Mouse (Mus musculus) monocyte, adult 5-6 weeks (primary cell): ENCODE data around the gene Pelp1. TPM values are rescaled to one million over a fixed set of nuclear protein-coding genes. Genes with fewer than 3 reads are reported as not detected.
A peak's percentile ranks its signal among the peaks of the same experiment; 100 is the strongest.
"Not testable (repeated sequence)": the region's sequence is repeated elsewhere in the genome, so short reads cannot be mapped to it uniquely, and the experiment has no call there.

Source experiments
- ATAC-seq: fragments of 153-309, 156-312 bp; replicated peaks from 2 replicates; pipeline ENCODE4 v1.8.0; 2017; ENCODE audit warnings: mild to moderate bottlenecking; ENCODE audit not compliant: low TSS enrichment, insufficient number of reproducible peaks, severe bottlenecking, poor library complexity, low FRiP score
- total RNA-seq: library from RNA; stranded (forward); fragments of 200-1000, 200-491, 200-594 nt; gene quantifications from 3 replicates; pipeline ENCODE4 v1.2.3, GENCODE M21; 2017

The Pelp1 gene
- total RNA-seq, 1 experiment from 2014 or later: 1.6 TPM

DNA sequence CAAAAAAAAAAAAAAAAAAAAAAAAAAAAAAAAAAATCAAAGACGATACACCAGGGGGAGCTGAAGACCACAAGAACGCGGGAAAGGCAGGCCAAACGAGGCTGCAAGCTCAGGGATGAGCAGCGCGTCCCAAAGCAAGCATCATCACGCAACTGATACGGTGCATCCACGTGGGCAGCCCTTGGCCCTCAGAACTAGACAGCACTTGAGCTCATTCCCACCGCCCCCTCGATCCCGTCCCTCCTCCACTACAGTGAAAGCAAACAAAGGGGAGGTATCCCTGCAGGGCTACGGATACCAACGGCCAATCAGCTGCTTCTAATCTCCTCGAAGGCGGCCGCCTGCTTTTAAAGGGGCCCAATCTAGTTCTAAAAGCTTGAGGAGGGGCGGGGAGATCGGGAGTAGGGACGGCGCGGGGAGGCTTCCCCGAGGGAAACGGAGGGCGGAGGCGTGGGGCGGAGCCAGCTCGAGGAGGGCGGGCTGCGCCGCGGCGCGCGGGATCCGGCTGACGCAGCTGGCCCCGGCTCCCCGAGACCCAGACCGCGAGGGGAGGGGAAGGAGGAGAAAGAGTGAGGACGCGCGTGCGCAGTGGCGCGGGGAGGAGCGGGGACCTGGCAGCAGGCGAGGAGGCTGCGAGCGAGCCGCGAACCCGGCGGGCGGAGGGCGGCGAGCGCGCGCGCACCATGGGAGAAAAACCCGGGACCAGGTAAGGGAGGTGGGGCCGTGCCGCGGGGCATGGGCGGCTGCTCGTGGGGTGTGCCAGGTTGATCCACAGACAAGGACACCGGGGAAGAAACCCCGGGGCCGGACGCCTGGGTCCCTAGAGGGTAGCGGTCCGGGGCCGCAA lies 22.4 kb upstream of the Pelp1 start, which contains the start of gene Arrb2:
Gene Arrb2, plus strand, starts transcription at position 588 of the 847 bp plus-strand sequence.
- ATAC-seq: peak; percentile 83

DNA sequence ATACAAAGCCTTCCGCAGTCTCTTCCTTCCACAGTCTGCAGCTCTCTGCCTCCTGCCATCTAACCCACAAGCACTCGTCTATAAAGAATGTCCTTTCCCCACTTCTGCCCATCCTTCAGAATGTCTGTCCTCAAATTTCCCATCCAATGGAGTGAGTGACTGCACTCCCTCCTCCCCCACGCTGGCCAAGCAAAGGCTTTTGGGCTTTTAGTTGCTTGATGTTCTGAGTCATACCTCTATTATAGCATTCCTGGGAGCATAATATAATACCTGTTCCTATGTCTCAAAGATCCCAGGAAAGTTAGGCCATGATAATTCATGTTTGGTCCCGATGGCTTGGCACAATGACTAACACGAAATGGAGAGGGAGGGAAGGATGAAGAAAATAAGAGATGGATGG lies 21.7 kb upstream of the Pelp1 start:
- no peak for ATAC-seq

DNA sequence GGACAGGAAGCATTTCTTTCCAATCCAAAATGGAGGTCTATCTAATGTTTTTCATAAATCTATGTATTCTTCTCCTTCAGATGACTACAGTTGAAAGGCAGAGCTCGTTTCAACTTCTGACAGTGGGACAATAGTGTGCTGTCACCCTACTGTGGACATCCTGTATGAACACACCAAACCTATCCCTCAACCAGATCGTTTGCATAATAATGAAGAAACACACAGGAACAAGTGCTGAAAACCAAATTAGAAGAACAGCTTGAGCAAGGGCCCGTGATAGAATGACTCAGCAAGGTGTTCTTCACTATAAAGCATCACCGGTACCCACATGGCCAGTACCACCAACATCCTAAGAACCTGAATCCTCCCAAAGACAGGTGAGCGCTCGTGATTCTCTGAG lies 16.8 kb upstream of the Pelp1 start:
- 0 out of 2 replicates have a peak, but pooled peaks have one; percentile 27 for ATAC-seq

GRCm38 (mm10) chr11:70419486-70419885 lies 9.7 kb upstream of the Pelp1 start:
- no peak for ATAC-seq

DNA sequence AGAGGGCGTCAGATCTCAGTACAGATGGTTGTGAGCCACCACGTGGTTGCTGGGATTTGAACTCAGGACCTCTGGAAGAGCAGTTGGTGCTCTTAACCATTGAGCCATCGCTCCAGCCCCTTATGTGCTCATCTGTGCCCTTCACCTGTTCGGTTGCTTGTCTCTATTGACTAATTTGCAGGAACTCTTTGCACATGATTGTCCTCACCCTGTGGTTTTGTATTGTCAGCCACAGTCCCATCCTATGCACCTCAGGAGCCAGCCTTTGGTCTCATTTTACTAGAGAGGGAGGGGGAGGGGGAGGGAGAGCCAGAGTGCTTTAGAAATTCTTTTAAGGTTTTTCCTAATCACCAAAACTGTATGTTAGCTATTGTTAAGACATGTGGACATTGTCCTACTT lies 8.4 kb upstream of the Pelp1 start:
- no peak for ATAC-seq

GRCm38 (mm10) chr11:70413961-70414360 lies 4.1 kb upstream of the Pelp1 start:
- ATAC-seq: peak; percentile 59

DNA sequence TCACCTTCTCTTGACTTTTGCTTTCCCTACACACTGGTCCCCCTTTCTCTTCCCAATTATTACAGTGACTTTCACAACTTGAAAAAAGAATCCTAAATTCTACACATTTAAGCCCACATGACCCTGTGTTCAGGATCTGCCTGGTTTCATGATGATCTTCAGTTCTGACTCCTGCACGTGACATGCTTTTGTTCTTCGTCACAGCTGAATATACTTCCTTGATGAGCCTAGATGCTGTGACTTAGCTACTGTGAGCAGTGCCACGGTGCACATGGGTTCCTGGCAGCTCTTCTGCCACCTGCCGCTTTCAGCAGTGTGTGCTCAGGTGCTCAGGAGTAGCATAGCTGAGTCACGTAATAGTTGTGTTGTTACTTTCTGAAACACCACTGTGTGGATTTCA lies 2.8 kb upstream of the Pelp1 start:
- ATAC-seq: no peak

DNA sequence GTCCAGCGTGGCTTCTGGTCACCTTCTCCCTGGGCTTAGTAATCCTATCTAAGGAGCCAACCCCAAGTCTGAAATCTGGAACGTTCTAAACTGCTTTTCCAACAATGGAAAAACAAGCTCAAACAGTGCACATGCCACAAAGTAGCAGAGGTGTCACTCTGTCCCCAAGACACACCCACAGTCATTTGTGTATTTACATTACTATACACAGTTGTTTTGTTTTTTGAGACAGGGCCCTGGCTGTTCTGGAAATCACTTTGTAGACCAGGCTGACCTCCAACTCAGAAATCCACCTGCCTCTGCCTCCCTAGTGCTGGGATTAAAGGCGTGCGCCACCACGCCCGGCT lies 439 bp upstream of the Pelp1 start:
- no peak for ATAC-seq

GRCm38 (mm10) chr11:70403598-70403997 lies 6.2 kb downstream of the Pelp1 start:
- ATAC-seq: no peak

GRCm38 (mm10) chr11:70389421-70389820 lies 20.4 kb downstream of the Pelp1 start:
- no peak for ATAC-seq

DNA sequence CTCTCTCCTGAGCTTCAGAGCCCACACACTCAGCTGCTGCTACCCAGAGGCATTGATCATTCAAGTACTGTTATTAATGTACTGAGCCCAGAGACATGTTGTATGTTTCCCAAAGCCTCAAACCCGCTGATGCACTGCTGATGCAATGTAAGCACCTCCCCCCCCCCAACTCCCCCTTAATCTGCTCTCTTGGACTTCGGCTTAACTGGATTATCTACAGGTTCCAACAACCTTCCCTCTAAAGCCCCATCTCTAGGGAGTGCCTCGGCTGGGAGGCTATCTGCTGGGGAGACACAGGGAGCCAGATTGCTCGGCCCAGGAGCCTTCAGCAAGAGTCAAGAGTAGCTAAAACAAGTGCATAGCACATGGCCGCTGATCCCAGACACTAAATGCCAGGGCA lies 22.4 kb downstream of the Pelp1 start:
- ATAC-seq: no peak

DNA sequence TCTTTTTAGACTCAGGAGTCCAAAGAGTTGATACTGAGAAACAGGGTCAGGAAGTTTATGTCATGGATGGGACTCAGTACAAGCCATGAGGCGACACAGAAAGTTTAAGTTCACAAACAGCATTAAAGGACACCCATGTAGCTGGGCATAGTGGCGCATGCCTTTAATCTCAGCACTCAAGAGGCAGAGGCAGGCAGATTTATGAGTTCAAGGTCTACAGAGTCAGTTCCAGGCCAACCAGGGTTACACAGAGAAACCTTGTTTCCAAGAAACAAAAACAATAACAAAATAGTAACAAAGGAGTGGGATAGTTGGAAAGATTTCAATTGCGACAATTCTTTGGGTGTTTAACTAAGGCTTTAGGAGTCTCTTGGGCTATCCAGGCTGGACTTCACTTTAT lies 25.7 kb downstream of the Pelp1 start:
- ATAC-seq: no peak

- no peak for ATAC-seq
Measured at GRCm38 (mm10) chr11:70381330-70381729, 28.5 kb downstream of the Pelp1 start.

- ATAC-seq: no peak
Measured at GRCm38 (mm10) chr11:70380478-70381005, 29.3 kb downstream of the Pelp1 start.

DNA sequence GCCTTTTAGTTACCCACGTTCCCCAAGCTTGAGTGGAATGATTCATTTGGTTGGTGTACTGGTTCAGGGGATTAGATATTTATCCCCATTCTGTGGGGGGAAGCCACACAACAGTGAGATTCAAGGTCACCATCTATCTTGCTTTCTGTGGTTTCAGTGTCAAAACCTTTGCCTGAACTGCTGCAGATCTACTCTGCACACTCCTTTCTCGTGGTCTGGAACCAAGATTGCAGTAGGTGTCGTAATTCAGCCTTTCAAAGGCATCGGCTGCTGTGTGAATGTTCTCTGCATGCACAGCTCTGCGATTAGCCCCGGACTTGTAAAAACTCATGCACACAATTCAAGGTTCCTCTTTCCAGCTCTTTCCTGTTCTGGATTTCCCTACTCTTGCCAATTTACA lies 33.8 kb downstream of the Pelp1 start:
- ATAC-seq: no peak

DNA sequence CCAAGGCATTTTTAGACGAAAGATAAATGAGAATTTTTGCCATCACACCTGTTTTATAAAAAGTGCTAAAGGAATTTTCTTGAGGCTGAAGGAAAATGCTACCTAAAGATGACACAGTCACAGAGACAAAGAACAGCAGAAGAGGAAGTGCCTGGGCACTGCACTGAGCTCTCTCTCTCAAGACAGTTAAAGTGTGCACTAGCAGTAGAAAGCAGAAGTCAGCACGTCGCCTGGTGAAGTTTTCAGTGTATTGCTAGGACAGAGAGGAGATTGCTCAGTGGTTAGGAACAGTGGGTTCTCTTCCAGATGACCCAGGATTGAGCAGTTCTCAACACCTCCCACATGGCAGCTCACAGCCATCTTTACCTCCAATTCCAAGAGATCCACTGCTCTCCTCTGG lies 35.5 kb downstream of the Pelp1 start:
- ATAC-seq: peak; percentile 88

GRCm38 (mm10) chr11:70372849-70373557 lies 36.8 kb downstream of the Pelp1 start:
- no peak for ATAC-seq

GRCm38 (mm10) chr11:70372396-70372795 lies 37.4 kb downstream of the Pelp1 start:
- no peak for ATAC-seq

DNA sequence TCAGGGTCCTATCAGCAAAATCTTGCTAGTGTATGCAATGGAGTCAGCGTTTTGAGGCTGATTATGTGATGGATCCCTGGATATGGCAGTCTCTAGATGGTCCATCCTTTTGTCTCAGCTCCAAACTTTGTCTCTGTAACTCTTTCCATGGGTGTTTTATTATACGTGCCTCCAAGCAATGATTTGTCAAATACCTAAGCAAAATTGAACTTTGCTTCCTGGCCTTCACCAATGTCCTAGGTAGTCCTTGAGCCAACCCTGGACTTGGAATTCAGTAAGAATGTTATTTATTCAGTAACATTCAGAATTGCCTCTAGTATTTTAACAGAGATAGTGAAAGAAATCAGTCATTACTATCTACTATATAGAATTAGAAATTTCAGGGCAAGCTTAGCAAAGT lies 41.2 kb downstream of the Pelp1 start:
- ATAC-seq: not testable (repeated sequence)

- ATAC-seq: not testable (repeated sequence)
Measured at GRCm38 (mm10) chr11:70367701-70368100, 42.1 kb downstream of the Pelp1 start.
